Mouse (Mus musculus): ENCODE data around the gene Gm10720.
"Not testable (repeated sequence)": the region's sequence is repeated elsewhere in the genome, so short reads cannot be mapped to it uniquely, and the experiment has no call there.

The Gm10720 gene

GRCm38 (mm10) chr9:3025653-3026052 lies 10.2 kb downstream of the Gm10720 start:
- DNase-seq (ENCODE audit: low spot score) = peak; percentile 80

GRCm38 (mm10) chr9:3026136-3026535 lies 10.7 kb downstream of the Gm10720 start:
- DNase-seq (ENCODE audit: low spot score) = not testable (repeated sequence)

GRCm38 (mm10) chr9:3026741-3027140 lies 11.3 kb downstream of the Gm10720 start:
- not testable (repeated sequence) for DNase-seq (ENCODE audit: low spot score)

GRCm38 (mm10) chr9:3027200-3027599 lies 11.7 kb downstream of the Gm10720 start:
- DNase-seq (ENCODE audit: low spot score) = not testable (repeated sequence)

GRCm38 (mm10) chr9:3029276-3030000 lies 14.0 kb downstream of the Gm10720 start:
- peak; percentile 43 for DNase-seq (ENCODE audit: low spot score)

- DNase-seq (ENCODE audit: low spot score) = not testable (repeated sequence)
Measured at GRCm38 (mm10) chr9:3030677-3031318, 15.3 kb downstream of the Gm10720 start.

- not testable (repeated sequence) for DNase-seq (ENCODE audit: low spot score)
Measured at GRCm38 (mm10) chr9:3034299-3034698, 18.8 kb downstream of the Gm10720 start, which contains the start of gene Gm17535. Gene Gm17535 (plus strand): TSS chr9:3034599.

GRCm38 (mm10) chr9:3036577-3036976 lies 21.1 kb downstream of the Gm10720 start, which contains the start of gene Gm10715:
Gene Gm10715 (plus strand): TSS chr9:3036877.
- DNase-seq (ENCODE audit: low spot score) = not testable (repeated sequence)

- DNase-seq (ENCODE audit: low spot score) = not testable (repeated sequence)
Measured at GRCm38 (mm10) chr9:3038161-3038560, 22.7 kb downstream of the Gm10720 start.

Measured in lung, postnatal 25 days (tissue).